30 mouse cellular contexts compared by ENCODE assay signal in genomic region chr3:88649186-88649585, GRCm38 (mm10). TPM values are rescaled to one million over a fixed set of nuclear protein-coding genes. Genes with fewer than 3 reads are reported as not detected.
A peak's percentile ranks its signal among the peaks of the same experiment; 100 is the strongest.
DNase-seq lines count a peak whose midpoint lies in the region; ATAC-seq and TF ChIP-seq lines count a peak whose summit lies in the region.
"Had no signal": no experiment of that assay in that cellular context is flagged by ENCODE, and none has a peak within 500 bp of the region (broad histone marks: within the 10 kb centered on the region; RNA-seq: fewer than 3 reads in every experiment).

No protein-coding gene starts in this region.

- 0 out of 2 replicates have a peak, but pooled peaks have one; percentile 16 for ATAC-seq in frontal cortex, adult (ENCODE audit: low TSS enrichment)
- ATAC-seq in monocyte, adult 5-6 weeks (replicated peaks; ENCODE audit: insufficient number of reproducible peaks, low FRiP score, low TSS enrichment, poor library complexity, severe bottlenecking): 0 out of 2 replicates have a peak, but pooled peaks have one; percentile 11
- no peak for ATAC-seq in intestine, embryonic 16.5 days
- ATAC-seq: lung, postnatal 0 days had no signal

- H3K27me3 ChIP-seq in intestine, embryonic 16.5 days (replicated peaks; ENCODE audit: control insufficient read depth, insufficient read depth, low read length): no peaks in the 10 kb centered on the region
- H3K27me3 ChIP-seq: heart, embryonic 12.5 days; stomach, embryonic 15.5 days had no signal

- H3K9ac ChIP-seq in intestine, embryonic 16.5 days (ENCODE audit: low read depth, low read length): no peak overlapping the region
- H3K9ac ChIP-seq: heart, embryonic 12.5 days; stomach, embryonic 15.5 days had no signal

- peak overlapping the region; percentile 57; the same call in 1 of the 2 replicates for H3K27ac ChIP-seq in layer of hippocampus, adult 2 months
- H3K27ac ChIP-seq in intestine, embryonic 16.5 days (ENCODE audit: low read length): no peak overlapping the region
- H3K27ac ChIP-seq: hindbrain, embryonic 10.5 days; limb, embryonic 10.5 days; midbrain, embryonic 10.5 days; stomach, embryonic 15.5 days had no signal

- H3K4me1 ChIP-seq in intestine, embryonic 16.5 days (ENCODE audit: control insufficient read depth, insufficient read depth, low read length): peaks cover 17% of the 10 kb centered on the region; the same call in 1 of the 2 replicates

- H3K36me3 ChIP-seq in intestine, embryonic 16.5 days (ENCODE audit: control insufficient read depth, insufficient read depth, low read length): peaks cover 12% of the 10 kb centered on the region

- H3K9me3 ChIP-seq in intestine, embryonic 16.5 days (ENCODE audit: control insufficient read depth, low read length): no peaks in the 10 kb centered on the region
- H3K9me3 ChIP-seq: heart, embryonic 12.5 days; hindbrain, embryonic 10.5 days; limb, embryonic 10.5 days; midbrain, embryonic 10.5 days; stomach, embryonic 15.5 days had no signal

- no peak overlapping the region for H3K4me2 ChIP-seq in intestine, embryonic 16.5 days (ENCODE audit: low read depth, low read length)
- H3K4me2 ChIP-seq: heart, embryonic 12.5 days; stomach, embryonic 15.5 days had no signal

- H3K4me3 ChIP-seq in layer of hippocampus, adult 2 months: no peak overlapping the region
- no peak overlapping the region for H3K4me3 ChIP-seq in intestine, embryonic 16.5 days (ENCODE audit: low read length)
- H3K4me3 ChIP-seq: heart, embryonic 12.5 days; hindbrain, embryonic 10.5 days; limb, embryonic 10.5 days; midbrain, embryonic 10.5 days; stomach, embryonic 15.5 days had no signal

- 80% methylated on average over 10 of the region's 10 CpGs for WGBS in intestine, embryonic 16.5 days

- DNase-seq in frontal cortex, postnatal 25 days (ENCODE audit: low spot score in 2 of 2): no peak
- DNase-seq in layer of hippocampus, adult 2 months (ENCODE audit: low spot score in 2 of 2): no peak
- DNase-seq in layer of hippocampus, adult 9-11 months: no peak
- peak; percentile 47 to 52 for DNase-seq in B cell, adult 2 months
- no peak for DNase-seq in urinary bladder, adult 2 months (ENCODE audit: low spot score)
- DNase-seq: cerebellum, adult 8-10 months; cerebellum, postnatal 36 days; embryo, embryonic 11 days; gastrocnemius, postnatal 14 days; kidney, adult 11 months; liver; retina, postnatal 1 day; right cerebral cortex, postnatal 25 days; thymus, adult 18-20 months; thymus, postnatal 4 days had no signal

- no peak for TF ChIP-seq CTCF in layer of hippocampus, adult 2 months (conservative IDR thresholded peaks at IDR 0.05)

RNA-seq across cellular contexts. Expression of gene Rxfp4, which starts 3.8 kb away (rescaled TPM):
- not detected for total RNA-seq in layer of hippocampus, adult 2 months (2021)
- not detected in 3 replicates for total RNA-seq in monocyte, adult 5-6 weeks (2017)
- polyA plus RNA-seq in intestine, embryonic 16.5 days (2015; fragmentation: Nextera tagmentation; extraction: Ambion mirVana): not detected in 2 replicates
- not detected in 2 replicates for polyA plus RNA-seq in urinary bladder, adult 2 months (2012; rRNA removed)
- total RNA-seq: adrenal gland, postnatal 14 days; gastrocnemius, postnatal 14 days; heart, postnatal 10 days; layer of hippocampus, postnatal 10 days had no signal
- polyA plus RNA-seq: heart, embryonic 12.5 days; hindbrain, embryonic 10.5 days; kidney, embryonic 16.5 days; limb, embryonic 10.5 days; liver, embryonic 16.5 days; midbrain, embryonic 10.5 days; midbrain, embryonic 16.5 days; stomach, embryonic 15.5 days had no signal

RNA-seq across cellular contexts. Expression of gene Khdc4, which starts 36.4 kb away (rescaled TPM):
- 10 to 100 TPM; 55.1 to 55.5 TPM for total RNA-seq in layer of hippocampus, adult 2 months (2021)
- 82.8 to 120 TPM (median 89.3 TPM) in 3 replicates for total RNA-seq in monocyte, adult 5-6 weeks (2017)
- 61.1 and 61.5 TPM in 2 replicates for polyA plus RNA-seq in intestine, embryonic 16.5 days (2015; fragmentation: Nextera tagmentation; extraction: Ambion mirVana)
- 76.3 and 121 TPM in 2 replicates for polyA plus RNA-seq in urinary bladder, adult 2 months (2012; rRNA removed)

RNA-seq across cellular contexts. Expression of gene Arhgef2, which starts 43.4 kb away (rescaled TPM):
- total RNA-seq in layer of hippocampus, adult 2 months (2021): 100 to 1,000 TPM; 268 to 283 TPM
- 88.9 to 183 TPM (median 90.0 TPM) in 3 replicates for total RNA-seq in monocyte, adult 5-6 weeks (2017)
- polyA plus RNA-seq in intestine, embryonic 16.5 days (2015; fragmentation: Nextera tagmentation; extraction: Ambion mirVana): 41.5 and 43.7 TPM in 2 replicates
- 47.7 and 57.3 TPM in 2 replicates for polyA plus RNA-seq in urinary bladder, adult 2 months (2012; rRNA removed)

Comparison
In these comparisons a context has a peak if more than half of its experiments do, and no peak if none do; other contexts are left out.
1. DNase-seq: peak in B cell, adult 2 months (2 of 2); none in frontal cortex, postnatal 25 days (0 of 2), layer of hippocampus, adult 2 months (0 of 2), layer of hippocampus, adult 9-11 months (single experiment) and urinary bladder, adult 2 months (single experiment).